Mouse (Mus musculus) spleen, adult 2 months (tissue): ENCODE measurements around the gene Tas2r126. TPM values are rescaled to one million over a fixed set of nuclear protein-coding genes. Genes with fewer than 3 reads are reported as not detected.

Experiments
- DNase-seq, 2 experiments: peaks; one replicate each; pipeline versions ENCODE4 v3.0.0 to v3.0.0-alpha.2; 2012 to 2021; ENCODE audit warnings: low spot score in 2 of 2, low read depth in 1 of 2
- H3K27ac ChIP-seq: fragments of 200-500 bp; 2 replicates; pipeline ENCODE4 v1.5.1; 2012; ENCODE audit warnings: low read length, inconsistent platforms; ENCODE audit not compliant: insufficient read depth
- H3K27me3 ChIP-seq: fragments of 200-500 bp; 2 replicates; pipeline ENCODE4 v1.6.1; 2012; ENCODE audit warnings: mild to moderate bottlenecking, moderate library complexity, low read length, inconsistent platforms; ENCODE audit not compliant: control insufficient read depth, insufficient read depth
- H3K36me3 ChIP-seq: fragments of 200-500 bp; 2 replicates; pipeline ENCODE4 v1.6.1; 2012; ENCODE audit warnings: mild to moderate bottlenecking, low read length, inconsistent platforms; ENCODE audit not compliant: control insufficient read depth, insufficient read depth
- H3K4me1 ChIP-seq: fragments of 200-500 bp; 2 replicates; pipeline ENCODE4 v1.6.1; 2011; ENCODE audit warnings: inconsistent platforms; ENCODE audit not compliant: control insufficient read depth, insufficient read depth, insufficient read length
- H3K4me3 ChIP-seq: fragments of 200-500 bp; 2 replicates; pipeline ENCODE4 v1.5.1; 2011; ENCODE audit warnings: mild to moderate bottlenecking, inconsistent platforms; ENCODE audit not compliant: insufficient read depth, insufficient read length; ENCODE audit errors: extremely low read depth
- CTCF ChIP-seq: fragments of 200-500 bp; IDR thresholded peaks from 2 replicates; pipeline ENCODE4 v1.5.1; 2011; ENCODE audit warnings: mild to moderate bottlenecking, inconsistent platforms; ENCODE audit not compliant: insufficient read depth, insufficient read length, insufficient replicate concordance; ENCODE audit errors: extremely low read depth
- POLR2A ChIP-seq: fragments of 200-500 bp; IDR thresholded peaks from 2 replicates; pipeline ENCODE4 v1.6.1; 2011; ENCODE audit warnings: low read depth, low read length, inconsistent platforms
- polyA plus RNA-seq: library from polyadenylated mRNA; depleted of rRNA; stranded (reverse); fragments of >200 nt; gene quantifications from 2 replicates; pipeline ENCODE4 v1.2.3, GENCODE M21; 2012; rRNA removed

The Tas2r126 gene
- polyA plus RNA-seq, 1 experiment: not detected

- Histone ChIP-seq H3K4me1 (no peaks in the 10 kb centered on the region), H3K27me3 (no peaks in the 10 kb centered on the region), H3K27ac (no peak overlapping the region), H3K4me3 (no peak overlapping the region), H3K36me3 (no peaks in the 10 kb centered on the region)
- no peak for DNase-seq
- TF ChIP-seq POLR2A (no peak), CTCF (no peak)
Observed at GRCm38 (mm10) chr6:42484633-42485032, 50.3 kb downstream of the Tas2r126 start.

Other genes starting within 250 kb of the Tas2r126 start
- gene Tas2r144, start 219.2 kb upstream of the Tas2r126 start, polyA plus RNA-seq: not detected in 2 replicates
- 4.1 and 4.6 TPM in 2 replicates for gene Gstk1, start 188.6 kb upstream of the Tas2r126 start, polyA plus RNA-seq
- not detected in 2 replicates for gene Tmem139, start 172.6 kb upstream of the Tas2r126 start, polyA plus RNA-seq
- gene Casp2, start 169.6 kb upstream of the Tas2r126 start, polyA plus RNA-seq: 32.2 and 33.6 TPM in 2 replicates
- gene Clcn1, start 147.8 kb upstream of the Tas2r126 start, polyA plus RNA-seq: 0.18 and 0.26 TPM in 2 replicates
- gene Fam131b, start 109.9 kb upstream of the Tas2r126 start, polyA plus RNA-seq: 0.06 and 0.15 TPM in 2 replicates
- gene Zyx, start 84.9 kb upstream of the Tas2r126 start, polyA plus RNA-seq: 184 and 228 TPM in 2 replicates
- 0.18 and 0.19 TPM in 2 replicates for gene Epha1, start 61.3 kb upstream of the Tas2r126 start, polyA plus RNA-seq
- 0.13 and 0.69 TPM in 2 replicates for gene Tas2r143, start 34.3 kb upstream of the Tas2r126 start, polyA plus RNA-seq
- gene Tas2r135, start 29.1 kb upstream of the Tas2r126 start, polyA plus RNA-seq: 0.07 and 0.13 TPM in 2 replicates
- gene Olfr458, start 30.7 kb downstream of the Tas2r126 start, polyA plus RNA-seq: not detected in 2 replicates
- gene Olfr457, start 41.8 kb downstream of the Tas2r126 start, polyA plus RNA-seq: not detected in 2 replicates
- gene Olfr456, start 52.7 kb downstream of the Tas2r126 start, polyA plus RNA-seq: 0.09 TPM in 1 of 2 replicates, not detected in the other
- not detected in 2 replicates for gene Olfr455, start 113.1 kb downstream of the Tas2r126 start, polyA plus RNA-seq
- gene Tcaf3, start 163.2 kb downstream of the Tas2r126 start, polyA plus RNA-seq: not detected in 2 replicates
- gene Tcaf2, start 210.7 kb downstream of the Tas2r126 start, polyA plus RNA-seq: 0.27 and 0.49 TPM in 2 replicates